Mouse (Mus musculus) myocyte (in vitro differentiated cells): ENCODE results near the gene Clec18a. TPM values are rescaled to one million over a fixed set of nuclear protein-coding genes. Genes with fewer than 3 reads are reported as not detected.

Experiments
- H3K27me3 ChIP-seq: one replicate; pipeline ENCODE4 v1.6.1; 2011; ENCODE audit not compliant: control insufficient read depth, insufficient read depth, insufficient read length
- H3K36me3 ChIP-seq: one replicate; pipeline ENCODE4 v1.6.1; 2011; ENCODE audit not compliant: control insufficient read depth, insufficient read depth
- H3K4me2 ChIP-seq: one replicate; pipeline ENCODE4 v1.6.1; 2011; ENCODE audit warnings: low read depth, control low read depth
- H3K4me3 ChIP-seq: one replicate; pipeline ENCODE4 v1.5.1; 2011; ENCODE audit warnings: mild to moderate bottlenecking, control low read depth, moderate library complexity
- H3K79me2 ChIP-seq: one replicate; pipeline ENCODE4 v1.6.1; 2011; ENCODE audit not compliant: control insufficient read depth, insufficient read depth
- H3ac ChIP-seq: one replicate; pipeline ENCODE4 v1.6.1; 2011; ENCODE audit not compliant: control insufficient read depth, insufficient read length
- CEBPB ChIP-seq: IDR thresholded peaks from 2 replicates; pipeline ENCODE4 v1.6.1; 2011; ENCODE audit warnings: mild to moderate bottlenecking, moderate library complexity; ENCODE audit not compliant: poor library complexity, insufficient read depth, severe bottlenecking
- E2F4 ChIP-seq: IDR thresholded peaks from one replicate; pipeline ENCODE4 v1.6.1; 2011; ENCODE audit warnings: mild to moderate bottlenecking, control low read depth, moderate library complexity; ENCODE audit not compliant: insufficient read depth
- MAX ChIP-seq: IDR thresholded peaks from one replicate; pipeline ENCODE4 v1.6.1; 2011; ENCODE audit warnings: low read depth, mild to moderate bottlenecking, control low read depth
- MYOD1 ChIP-seq, 3 experiments: IDR thresholded peaks; one replicate each; pipeline ENCODE4 v1.6.1; 2011; ENCODE audit warnings: control low read depth in 2 of 3, low read depth in 2 of 3, mild to moderate bottlenecking in 2 of 3, moderate library complexity in 1 of 3; ENCODE audit not compliant: insufficient read length in 2 of 3, control insufficient read depth in 1 of 3
- MYOG ChIP-seq, 3 experiments: IDR thresholded peaks; one replicate each; pipeline ENCODE4 v1.6.1; 2011; ENCODE audit warnings: control low read depth in 2 of 3, low read depth in 2 of 3, mild to moderate bottlenecking in 2 of 3; ENCODE audit not compliant: insufficient read length in 2 of 3, control insufficient read depth in 1 of 3, insufficient read depth in 1 of 3
- POLR2A ChIP-seq: IDR thresholded peaks from one replicate; pipeline ENCODE4 v1.6.1; 2011; ENCODE audit warnings: low read depth, mild to moderate bottlenecking, control low read depth, moderate library complexity; ENCODE audit not compliant: insufficient read length
- POLR2AphosphoS2 ChIP-seq: IDR thresholded peaks from one replicate; pipeline ENCODE4 v1.6.1; 2011; ENCODE audit warnings: low read depth, control low read depth; ENCODE audit not compliant: insufficient read length
- REST ChIP-seq: IDR thresholded peaks from one replicate; pipeline ENCODE4 v1.6.1; 2011; ENCODE audit warnings: mild to moderate bottlenecking, control low read depth, moderate library complexity; ENCODE audit not compliant: insufficient read depth, insufficient read length
- SRF ChIP-seq: IDR thresholded peaks from one replicate; pipeline ENCODE4 v1.6.1; 2011; ENCODE audit warnings: low read depth; ENCODE audit not compliant: control insufficient read depth, insufficient read length
- TCF12 ChIP-seq: IDR thresholded peaks from one replicate; pipeline ENCODE4 v1.6.1; 2011; ENCODE audit warnings: mild to moderate bottlenecking, control low read depth; ENCODE audit not compliant: poor library complexity, insufficient read depth, severe bottlenecking
- TCF3 ChIP-seq: IDR thresholded peaks from one replicate; pipeline ENCODE4 v1.6.1; 2011; ENCODE audit warnings: low read depth, control low read depth; ENCODE audit not compliant: insufficient read length
- USF1 ChIP-seq: IDR thresholded peaks from one replicate; pipeline ENCODE4 v1.6.1; 2011; ENCODE audit warnings: low read depth, mild to moderate bottlenecking, control low read depth, moderate library complexity
- polyA plus RNA-seq: library from polyadenylated mRNA; unstranded; fragments of >200 nt; fragmentation: generic; extraction: Trizol; gene quantifications from one replicate; pipeline ENCODE4 v1.2.1, GENCODE M21; 2012; ENCODE audit warnings: missing spikeins

The Clec18a gene
- polyA plus RNA-seq, 1 experiment = 1.2 TPM

GRCm38 (mm10) chr8:111044003-111044734 is 48.1 kb downstream of the Clec18a start:
- Histone ChIP-seq H3K27me3 (no peaks in the 10 kb centered on the region), H3K4me2 (no peak overlapping the region), H3K79me2 (no peaks in the 10 kb centered on the region), H3ac (no peak overlapping the region), H3K36me3 (peaks cover 91% of the 10 kb centered on the region), H3K4me3 (no peak overlapping the region)
- TF ChIP-seq MAX (no peak), POLR2A (no peak), USF1 (no peak), E2F4 (no peak), CEBPB (no peak), MYOD1 (IDR thresholded peaks at IDR 0.05; ENCODE audit: control insufficient read depth in 1 of 3, insufficient read length in 2 of 3, low read depth in 2 of 3) (no peak), POLR2AphosphoS2 (no peak)

GRCm38 (mm10) chr8:111042546-111042945 is 49.7 kb downstream of the Clec18a start:
- no peak for TF ChIP-seq USF1
- TF ChIP-seq POLR2AphosphoS2 = peak; percentile 69
- TF ChIP-seq POLR2A = peak; percentile 18

GRCm38 (mm10) chr8:111036591-111036990 is 55.6 kb downstream of the Clec18a start:
- peak overlapping the region; percentile 96 for H3K4me2 ChIP-seq
- peaks cover 66% of the 10 kb centered on the region for H3K36me3 ChIP-seq
- no peak for TF ChIP-seq POLR2AphosphoS2
- no peak for TF ChIP-seq E2F4
- TF ChIP-seq POLR2A = no peak
- no peak for TF ChIP-seq TCF12
- no peak for TF ChIP-seq MYOG (IDR thresholded peaks at IDR 0.05; ENCODE audit: control insufficient read depth in 1 of 3, insufficient read depth in 1 of 3, insufficient read length in 2 of 3, low read depth in 2 of 3)
- TF ChIP-seq MYOD1 (IDR thresholded peaks at IDR 0.05; ENCODE audit: control insufficient read depth in 1 of 3, insufficient read length in 2 of 3, low read depth in 2 of 3) = no peak
- TF ChIP-seq REST = no peak
- TF ChIP-seq TCF3 = no peak
- TF ChIP-seq CEBPB = no peak
- TF ChIP-seq USF1 = no peak
- TF ChIP-seq MAX = no peak
- no peak overlapping the region for H3ac ChIP-seq
- no peaks in the 10 kb centered on the region for H3K27me3 ChIP-seq
- H3K79me2 ChIP-seq = peaks cover 35% of the 10 kb centered on the region
- H3K4me3 ChIP-seq = peak overlapping the region; percentile 81

More at GRCm38 (mm10) chr8:111042546-111042945, 49.7 kb downstream of the Clec18a start:
- Histone ChIP-seq H3K27me3 (no peaks in the 10 kb centered on the region), H3K79me2 (no peaks in the 10 kb centered on the region), H3K36me3 (peaks cover 95% of the 10 kb centered on the region), H3K4me2 (no peak overlapping the region), H3K4me3 (no peak overlapping the region), H3ac (no peak overlapping the region)

GRCm38 (mm10) chr8:111034276-111034675 is 58.0 kb downstream of the Clec18a start:
- Histone ChIP-seq H3K36me3 (peaks cover 44% of the 10 kb centered on the region), H3K4me3 (peak overlapping the region; percentile 81), H3ac (peak overlapping the region; percentile 49), H3K27me3 (no peaks in the 10 kb centered on the region), H3K79me2 (peaks cover 35% of the 10 kb centered on the region), H3K4me2 (peak overlapping the region; percentile 96)
- TF ChIP-seq REST (no peak), POLR2A (no peak), CEBPB (no peak), SRF (no peak), MYOD1 (IDR thresholded peaks at IDR 0.05; ENCODE audit: control insufficient read depth in 1 of 3, insufficient read length in 2 of 3, low read depth in 2 of 3) (no peak)

- Histone ChIP-seq H3K4me2 (peak overlapping the region; percentile 28), H3K79me2 (peaks cover 35% of the 10 kb centered on the region), H3K4me3 (peak overlapping the region; percentile 81), H3K36me3 (peaks cover 38% of the 10 kb centered on the region), H3K27me3 (no peaks in the 10 kb centered on the region), H3ac (peak overlapping the region; percentile 49)
- TF ChIP-seq REST (no peak), POLR2AphosphoS2 (peak; percentile 78), MYOD1 (IDR thresholded peaks at IDR 0.05; ENCODE audit: control insufficient read depth in 1 of 3, insufficient read length in 2 of 3, low read depth in 2 of 3) (no peak), TCF12 (no peak), TCF3 (no peak), MAX (peak; percentile 92), USF1 (peak; percentile 99), SRF (no peak), MYOG (IDR thresholded peaks at IDR 0.05; ENCODE audit: control insufficient read depth in 1 of 3, insufficient read depth in 1 of 3, insufficient read length in 2 of 3, low read depth in 2 of 3) (peak in 1 of 3 experiments; percentile 7), POLR2A (peak; percentile 88), CEBPB (peak; percentile 98), E2F4 (no peak)
These were observed 58.6 kb downstream of the Clec18a start for GRCm38 (mm10) chr8:111033482-111034215.
